Mouse (Mus musculus) c-Kit-positive CD71-positive TER-119-positive erythroid progenitor cells, embryonic 14.5 days (primary cell): Measurements from ENCODE around the gene Cmtm6.
A peak's percentile ranks its signal among the peaks of the same experiment; 100 is the strongest.
"Not testable (repeated sequence)": the region's sequence is repeated elsewhere in the genome, so short reads cannot be mapped to it uniquely, and the experiment has no call there.

ENCODE experiments used
- DNase-seq: peaks from one replicate; pipeline ENCODE4 v3.0.0-alpha.2; 2013; ENCODE audit warnings: low spot score

Cmtm6 gene

GRCm38 (mm10) chr9:114731011-114731755 is at the start of gene Cmtm6:
Cmtm6 (plus strand) TSS chr9:114731116.
- DNase-seq, result peak; percentile 96

- no peak for DNase-seq
Measured at GRCm38 (mm10) chr9:114682193-114682592, 48.7 kb upstream of the Cmtm6 start.

- DNase-seq, result no peak
Measured at GRCm38 (mm10) chr9:114686245-114686644, 44.7 kb upstream of the Cmtm6 start.

GRCm38 (mm10) chr9:114687639-114688038 is 43.3 kb upstream of the Cmtm6 start:
- no peak for DNase-seq

GRCm38 (mm10) chr9:114688252-114688952 is 42.5 kb upstream of the Cmtm6 start, which contains the start of gene Dync1li1:
Dync1li1 (plus strand) TSS chr9:114688790.
- DNase-seq, result peak; percentile 95

GRCm38 (mm10) chr9:114688953-114689407 is 41.9 kb upstream of the Cmtm6 start:
- no peak for DNase-seq

GRCm38 (mm10) chr9:114690119-114690601 is 40.8 kb upstream of the Cmtm6 start:
- no peak for DNase-seq

GRCm38 (mm10) chr9:114691112-114691511 is 39.8 kb upstream of the Cmtm6 start:
- no peak for DNase-seq

- DNase-seq, result not testable (repeated sequence)
Measured at GRCm38 (mm10) chr9:114695662-114696061, 35.3 kb upstream of the Cmtm6 start.

- DNase-seq, result no peak
Measured at GRCm38 (mm10) chr9:114697072-114697471, 33.8 kb upstream of the Cmtm6 start.

GRCm38 (mm10) chr9:114697926-114698325 is 33.0 kb upstream of the Cmtm6 start:
- no peak for DNase-seq

- no peak for DNase-seq
Measured at GRCm38 (mm10) chr9:114699262-114699661, 31.7 kb upstream of the Cmtm6 start.

- DNase-seq, result no peak
Measured at GRCm38 (mm10) chr9:114699882-114700665, 30.8 kb upstream of the Cmtm6 start.

- DNase-seq, result no peak
Measured at GRCm38 (mm10) chr9:114701031-114701430, 29.9 kb upstream of the Cmtm6 start.

- DNase-seq, result no peak
Measured at GRCm38 (mm10) chr9:114701921-114702320, 29.0 kb upstream of the Cmtm6 start.

GRCm38 (mm10) chr9:114707805-114708204 is 23.1 kb upstream of the Cmtm6 start:
- no peak for DNase-seq

GRCm38 (mm10) chr9:114710345-114710744 is 20.6 kb upstream of the Cmtm6 start:
- DNase-seq, result no peak

- DNase-seq, result no peak
Measured at GRCm38 (mm10) chr9:114713481-114713880, 17.4 kb upstream of the Cmtm6 start.

- DNase-seq, result no peak
Measured at GRCm38 (mm10) chr9:114716677-114717331, 14.1 kb upstream of the Cmtm6 start.

GRCm38 (mm10) chr9:114727315-114727714 is 3.6 kb upstream of the Cmtm6 start:
- peak; percentile 49 for DNase-seq

GRCm38 (mm10) chr9:114728432-114728831 is 2.5 kb upstream of the Cmtm6 start:
- DNase-seq, result not testable (repeated sequence)
